Mouse (Mus musculus) thymus, adult 2 months (tissue): ENCODE measurements around the gene Kcnk16.

Experiments
- CTCF ChIP-seq: fragments of 200-500 bp; IDR thresholded peaks from 2 replicates; pipeline ENCODE4 v1.5.1; 2012; ENCODE audit warnings: mild to moderate bottlenecking, control low read depth, low read length, moderate library complexity, borderline replicate concordance; ENCODE audit not compliant: control insufficient read depth, poor library complexity, insufficient read depth; ENCODE audit errors: extremely low read depth
- POLR2A ChIP-seq: fragments of 200-500 bp; IDR thresholded peaks from 2 replicates; pipeline ENCODE4 v1.6.1; 2012; ENCODE audit warnings: mild to moderate bottlenecking, low read length, control low read depth, moderate library complexity; ENCODE audit not compliant: control insufficient read depth, poor library complexity, insufficient read depth; ENCODE audit errors: extremely low read depth

GRCm38 (mm10) chr14:20223253-20223652 is 45.7 kb downstream of the Kcnk16 start:
- TF ChIP-seq CTCF = no peak
- TF ChIP-seq POLR2A = no peak
